Mouse (Mus musculus): ENCODE measurements around the gene Vsig10.
"Not testable (repeated sequence)": the region's sequence is repeated elsewhere in the genome, so short reads cannot be mapped to it uniquely, and the experiment has no call there.

The Vsig10 gene

GRCm38 (mm10) chr5:117303691-117304579 is 14.9 kb upstream of the Vsig10 start:
- no peak for DNase-seq (ENCODE audit: low read depth, low spot score)

GRCm38 (mm10) chr5:117304947-117305346 is 13.9 kb upstream of the Vsig10 start:
- DNase-seq (ENCODE audit: low read depth, low spot score), result no peak

- DNase-seq (ENCODE audit: low read depth, low spot score), result no peak
Observed at GRCm38 (mm10) chr5:117305754-117306153, 13.1 kb upstream of the Vsig10 start.

GRCm38 (mm10) chr5:117306826-117307225 is 12.1 kb upstream of the Vsig10 start:
- no peak for DNase-seq (ENCODE audit: low read depth, low spot score)

GRCm38 (mm10) chr5:117307699-117308098 is 11.2 kb upstream of the Vsig10 start:
- no peak for DNase-seq (ENCODE audit: low read depth, low spot score)

- no peak for DNase-seq (ENCODE audit: low read depth, low spot score)
Observed at GRCm38 (mm10) chr5:117313420-117313819, 5.5 kb upstream of the Vsig10 start.

- DNase-seq (ENCODE audit: low read depth, low spot score), result no peak
Observed at GRCm38 (mm10) chr5:117313909-117314308, 5.0 kb upstream of the Vsig10 start.

GRCm38 (mm10) chr5:117314587-117315428 is 4.1 kb upstream of the Vsig10 start:
- DNase-seq (ENCODE audit: low read depth, low spot score), result no peak

GRCm38 (mm10) chr5:117323751-117324150 is 4.9 kb downstream of the Vsig10 start:
- no peak for DNase-seq (ENCODE audit: low read depth, low spot score)

GRCm38 (mm10) chr5:117326408-117326807 is 7.5 kb downstream of the Vsig10 start:
- DNase-seq (ENCODE audit: low read depth, low spot score), result no peak

- no peak for DNase-seq (ENCODE audit: low read depth, low spot score)
Observed at GRCm38 (mm10) chr5:117330457-117330856, 11.6 kb downstream of the Vsig10 start.

GRCm38 (mm10) chr5:117337999-117338398 is 19.1 kb downstream of the Vsig10 start:
- DNase-seq (ENCODE audit: low read depth, low spot score), result no peak

GRCm38 (mm10) chr5:117338503-117338902 is 19.6 kb downstream of the Vsig10 start:
- DNase-seq (ENCODE audit: low read depth, low spot score), result no peak

- DNase-seq (ENCODE audit: low read depth, low spot score), result no peak
Observed at GRCm38 (mm10) chr5:117340081-117340480, 21.2 kb downstream of the Vsig10 start.

- DNase-seq (ENCODE audit: low read depth, low spot score), result no peak
Observed at GRCm38 (mm10) chr5:117341896-117342295, 23.0 kb downstream of the Vsig10 start.

GRCm38 (mm10) chr5:117344496-117344895 is 25.6 kb downstream of the Vsig10 start:
- not testable (repeated sequence) for DNase-seq (ENCODE audit: low read depth, low spot score)

- DNase-seq (ENCODE audit: low read depth, low spot score), result no peak
Observed at GRCm38 (mm10) chr5:117345432-117345976, 26.6 kb downstream of the Vsig10 start.

- no peak for DNase-seq (ENCODE audit: low read depth, low spot score)
Observed at GRCm38 (mm10) chr5:117346281-117346680, 27.4 kb downstream of the Vsig10 start.

- no peak for DNase-seq (ENCODE audit: low read depth, low spot score)
Observed at GRCm38 (mm10) chr5:117347011-117347410, 28.1 kb downstream of the Vsig10 start.

- DNase-seq (ENCODE audit: low read depth, low spot score), result no peak
Observed at GRCm38 (mm10) chr5:117347838-117348237, 29.0 kb downstream of the Vsig10 start.

- DNase-seq (ENCODE audit: low read depth, low spot score), result no peak
Observed at GRCm38 (mm10) chr5:117348279-117348678, 29.4 kb downstream of the Vsig10 start.

- no peak for DNase-seq (ENCODE audit: low read depth, low spot score)
Observed at GRCm38 (mm10) chr5:117354121-117354520, 35.2 kb downstream of the Vsig10 start.
